20 mouse cellular contexts compared by ENCODE assay signal in the genomic region with DNA sequence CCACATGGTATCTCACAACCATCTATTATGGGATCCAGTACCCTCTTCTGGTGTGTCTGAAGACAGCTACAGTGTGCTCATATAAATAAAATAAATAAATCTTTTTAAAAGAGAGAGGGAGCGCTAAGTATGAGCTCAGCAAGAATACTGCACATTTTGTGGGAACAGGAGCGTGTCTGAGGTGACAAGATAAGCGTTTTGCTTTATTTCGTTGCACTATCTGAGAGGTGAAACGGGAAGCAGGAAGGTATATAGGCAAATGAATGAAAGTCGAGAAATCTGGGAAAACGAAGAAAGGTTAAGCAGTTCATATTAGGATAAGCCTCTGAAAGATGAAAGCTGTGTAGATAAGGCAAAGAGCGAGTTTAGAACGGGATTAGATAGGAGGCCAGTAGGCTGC.
DNase-seq lines count a peak whose midpoint lies in the region; ATAC-seq and TF ChIP-seq lines count a peak whose summit lies in the region.
"Had no signal": no experiment of that assay in that cellular context is flagged by ENCODE, and none has a peak within 500 bp of the region (broad histone marks: within the 10 kb centered on the region; RNA-seq: fewer than 3 reads in every experiment).

No protein-coding gene starts in this region.

- WGBS in intestine, embryonic 16.5 days, result 69% methylated on average over 9 of the region's 9 CpGs
- 67% methylated on average over 9 of the region's 9 CpGs for WGBS in intestine, embryonic 15.5 days

- H3K27me3 ChIP-seq in intestine, embryonic 16.5 days (replicated peaks; ENCODE audit: control insufficient read depth, insufficient read depth, low read length), result peaks cover 7% of the 10 kb centered on the region; the same call in 1 of the 2 replicates
- peaks cover 6% of the 10 kb centered on the region for H3K27me3 ChIP-seq in intestine, embryonic 15.5 days (replicated peaks)
- H3K27me3 ChIP-seq in MEL (ENCODE audit: control insufficient read depth in 1 of 2, insufficient read depth in 2 of 2, low read length in 2 of 2), result no peaks in the 10 kb centered on the region
- H3K27me3 ChIP-seq: CH12.LX had no signal

- no peak overlapping the region for H3K4me2 ChIP-seq in intestine, embryonic 16.5 days (ENCODE audit: low read depth, low read length)
- H3K4me2 ChIP-seq in intestine, embryonic 15.5 days (replicated peaks), result no peak overlapping the region

- DNase-seq in MEL (ENCODE audit: low read depth, low spot score), result peak; percentile 47
- DNase-seq: adrenal gland, adult 2 months; adrenal gland, adult 8-10 months; adrenal gland, postnatal 10 days; adrenal gland, postnatal 14 days; adrenal gland, postnatal 25 days; adrenal gland, postnatal 36 days; B cell, adult 2 months; cerebellum, adult 11 months; cerebellum, adult 11-12 months; cerebellum, adult 18-20 months; cerebellum, adult 2 months had no signal

- no peak overlapping the region for H3K4me3 ChIP-seq in intestine, embryonic 16.5 days (ENCODE audit: low read length)
- no peak overlapping the region for H3K4me3 ChIP-seq in intestine, embryonic 15.5 days (replicated peaks)
- H3K4me3 ChIP-seq in MEL (ENCODE audit: control insufficient read depth in 1 of 2, insufficient read depth in 1 of 2, low read depth in 2 of 2, low read length in 2 of 2), result no peak overlapping the region

- TF ChIP-seq EP300 in MEL (IDR thresholded peaks at IDR 0.05; ENCODE audit: low read depth in 1 of 2, low read length in 2 of 2), result peak; percentile 46 to 79; a peak in 3 of 4 replicates

- ATAC-seq in intestine, embryonic 16.5 days, result peak; percentile 43; the same call in 1 of the 2 replicates
- no peak for ATAC-seq in intestine, embryonic 15.5 days
- ATAC-seq in erythroid progenitor cell, adult 5-6 weeks (replicated peaks; ENCODE audit: low FRiP score, poor library complexity, severe bottlenecking), result no peak
- ATAC-seq: activated CD4-positive, CD25-positive, alpha-beta regulatory T cell, adult 4 months; CD4-positive, CD25-positive, alpha-beta regulatory T cell, adult 4 months; Patski had no signal

- no peak overlapping the region for H3K9ac ChIP-seq in intestine, embryonic 16.5 days (ENCODE audit: low read depth, low read length)
- no peak overlapping the region for H3K9ac ChIP-seq in intestine, embryonic 15.5 days
- H3K9ac ChIP-seq in MEL (ENCODE audit: control insufficient read depth, low read depth, low read length, poor library complexity, severe bottlenecking), result no peak overlapping the region

- TF ChIP-seq RAD21 in MEL (IDR thresholded peaks at IDR 0.05; ENCODE audit: low read depth, low read length), result no peak

- no peak for TF ChIP-seq POLR2A in MEL (IDR thresholded peaks at IDR 0.05; ENCODE audit: control insufficient read depth in 1 of 2, insufficient read depth in 1 of 2, low read depth in 1 of 2, low read length in 2 of 2, poor library complexity in 1 of 2)

- no peak overlapping the region for H3K27ac ChIP-seq in intestine, embryonic 16.5 days (ENCODE audit: low read length)
- H3K27ac ChIP-seq in intestine, embryonic 15.5 days, result no peak overlapping the region
- H3K27ac ChIP-seq in MEL (ENCODE audit: control insufficient read depth, low read depth, low read length), result no peak overlapping the region

- H3K36me3 ChIP-seq in intestine, embryonic 16.5 days (ENCODE audit: control insufficient read depth, insufficient read depth, low read length), result no peaks in the 10 kb centered on the region
- no peaks in the 10 kb centered on the region for H3K36me3 ChIP-seq in intestine, embryonic 15.5 days
- peaks cover 0 to 7% of the 10 kb centered on the region in 2 experiments; a peak in 2 of 4 replicates for H3K36me3 ChIP-seq in MEL (ENCODE audit: control insufficient read depth in 1 of 2, insufficient read depth in 2 of 2, low read length in 2 of 2)
- H3K36me3 ChIP-seq: G1E had no signal

- no peak for TF ChIP-seq CTCF in MEL (IDR thresholded peaks at IDR 0.05 in 2 of 3, conservative IDR thresholded peaks at IDR 0.05 in 1 of 3; ENCODE audit: control insufficient read depth in 1 of 3, insufficient read depth in 1 of 3, low read depth in 2 of 3, low read length in 3 of 3, poor library complexity in 1 of 3, severe bottlenecking in 1 of 3)

- no peaks in the 10 kb centered on the region for H3K79me2 ChIP-seq in MEL (ENCODE audit: control insufficient read depth, insufficient read depth, low read length, poor library complexity)

- peaks cover 10% of the 10 kb centered on the region; the same call in 1 of the 2 replicates for H3K4me1 ChIP-seq in intestine, embryonic 16.5 days (ENCODE audit: control insufficient read depth, insufficient read depth, low read length)
- 0 out of 2 replicates have a peak, but pooled peaks cover 4% of the 10 kb centered on the region for H3K4me1 ChIP-seq in intestine, embryonic 15.5 days (replicated peaks)
- H3K4me1 ChIP-seq in MEL (ENCODE audit: control insufficient read depth in 1 of 2, insufficient read depth in 2 of 2, low read length in 2 of 2), result peaks cover 3% of the 10 kb centered on the region in 2 experiments; a peak in 3 of 4 replicates

- H3K9me3 ChIP-seq in intestine, embryonic 16.5 days (ENCODE audit: control insufficient read depth, low read length), result no peaks in the 10 kb centered on the region
- H3K9me3 ChIP-seq in intestine, embryonic 15.5 days, result no peaks in the 10 kb centered on the region; the same call in 1 of the 2 replicates
- no peaks in the 10 kb centered on the region for H3K9me3 ChIP-seq in MEL (replicated peaks; ENCODE audit: insufficient read depth, low read length)

TF ChIP-seq in MEL, 35 proteins besides CTCF, POLR2A, EP300 and RAD21:
- TF ChIP-seq SIN3A (IDR thresholded peaks at IDR 0.05; ENCODE audit: low read length) (0 out of 2 replicates have a peak, but pooled peaks have one; percentile 32), BHLHE40 (IDR thresholded peaks at IDR 0.05; ENCODE audit: borderline replicate concordance, low read depth, low read length) (0 out of 2 replicates have a peak, but pooled peaks have one; percentile 70), MAX (IDR thresholded peaks at IDR 0.05; ENCODE audit: low read length) (no peak), MXI1 (IDR thresholded peaks at IDR 0.05; ENCODE audit: low read depth, low read length) (peak; percentile 48; the same call in 1 of the 2 replicates), ZNF384 (IDR thresholded peaks at IDR 0.05; ENCODE audit: low read depth, low read length) (no peak), MYC (IDR thresholded peaks at IDR 0.05; ENCODE audit: low read depth, low read length) (no peak), TCF12 (IDR thresholded peaks at IDR 0.05; ENCODE audit: low read depth, low read length) (peak; percentile 73), NRF1 (IDR thresholded peaks at IDR 0.05; ENCODE audit: insufficient read depth, low read depth, low read length, poor library complexity, severe bottlenecking) (no peak), TAL1 (IDR thresholded peaks at IDR 0.05; ENCODE audit: low read length) (peak; percentile 51), POLR2AphosphoS2 (IDR thresholded peaks at IDR 0.05; ENCODE audit: low read length) (no peak), ZKSCAN1 (IDR thresholded peaks at IDR 0.05; ENCODE audit: low read depth, low read length) (no peak), CHD1 (IDR thresholded peaks at IDR 0.05; ENCODE audit: low read depth, low read length) (no peak), RCOR1 (IDR thresholded peaks at IDR 0.05; ENCODE audit: low read depth, low read length) (peak; percentile 92; the same call in 1 of the 2 replicates), GABPA (IDR thresholded peaks at IDR 0.05; ENCODE audit: low read depth, low read length) (no peak), KAT2A (conservative IDR thresholded peaks at IDR 0.05; ENCODE audit: low read depth, low read length) (no peak), HCFC1 (IDR thresholded peaks at IDR 0.05; ENCODE audit: low read depth, low read length) (no peak), SMC3 (IDR thresholded peaks at IDR 0.05; ENCODE audit: low read depth, low read length) (no peak), E2F4 (IDR thresholded peaks at IDR 0.05; ENCODE audit: borderline replicate concordance, low read depth, low read length) (no peak), MAFK (IDR thresholded peaks at IDR 0.05; ENCODE audit: borderline replicate concordance, low read depth, low read length) (no peak), GATA1 (IDR thresholded peaks at IDR 0.05; ENCODE audit: low read depth, low read length) (peak; percentile 79), ETS1 (IDR thresholded peaks at IDR 0.05; ENCODE audit: low read depth, low read length) (peak; percentile 48; the same call in 1 of the 2 replicates), POLR2AphosphoS5 (IDR thresholded peaks at IDR 0.05; ENCODE audit: borderline replicate concordance, low read depth, low read length) (no peak), JUND (IDR thresholded peaks at IDR 0.05; ENCODE audit: low read depth, low read length) (no peak), ELF1 (IDR thresholded peaks at IDR 0.05; ENCODE audit: low read depth, low read length) (no peak), ZC3H11A (IDR thresholded peaks at IDR 0.05; ENCODE audit: low read depth, low read length) (no peak), NELFE (IDR thresholded peaks at IDR 0.05; ENCODE audit: low read depth, low read length) (no peak), UBTF (IDR thresholded peaks at IDR 0.05; ENCODE audit: borderline replicate concordance, insufficient read depth, low read depth, low read length) (no peak), TBP (IDR thresholded peaks at IDR 0.05; ENCODE audit: low read depth, low read length) (no peak), MAZ (IDR thresholded peaks at IDR 0.05; ENCODE audit: low read depth, low read length) (no peak)
